Mouse (Mus musculus) lung, postnatal 14 days (tissue): ENCODE measurements around the gene Ccer2.

ENCODE experiments used
- DNase-seq: peaks from one replicate; pipeline ENCODE4 v3.0.0; 2021

Gene Ccer2

DNA sequence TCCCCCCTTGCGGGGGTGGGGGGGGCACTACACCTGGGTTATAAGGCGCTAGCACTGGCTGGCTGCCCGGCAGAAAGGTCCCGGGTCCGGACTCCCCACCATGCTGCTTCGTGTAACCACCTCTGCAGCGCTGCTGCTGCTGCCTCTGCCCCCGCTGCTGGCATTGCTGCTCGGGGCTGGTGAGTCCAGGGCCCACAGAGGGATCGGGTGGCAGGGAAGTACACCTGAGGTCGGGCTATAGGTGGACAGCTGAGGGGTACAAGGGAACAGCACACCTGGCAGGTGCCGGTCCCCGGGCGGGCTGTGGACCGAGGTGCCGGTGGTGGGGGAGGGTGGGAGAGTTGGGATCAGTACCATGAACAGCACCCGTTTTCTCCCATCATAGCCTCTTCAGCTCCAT is at the start of gene Ccer2:
Gene Ccer2 (plus strand): TSS at position 96 of the 400 bp plus-strand sequence.
- no peak for DNase-seq

DNA sequence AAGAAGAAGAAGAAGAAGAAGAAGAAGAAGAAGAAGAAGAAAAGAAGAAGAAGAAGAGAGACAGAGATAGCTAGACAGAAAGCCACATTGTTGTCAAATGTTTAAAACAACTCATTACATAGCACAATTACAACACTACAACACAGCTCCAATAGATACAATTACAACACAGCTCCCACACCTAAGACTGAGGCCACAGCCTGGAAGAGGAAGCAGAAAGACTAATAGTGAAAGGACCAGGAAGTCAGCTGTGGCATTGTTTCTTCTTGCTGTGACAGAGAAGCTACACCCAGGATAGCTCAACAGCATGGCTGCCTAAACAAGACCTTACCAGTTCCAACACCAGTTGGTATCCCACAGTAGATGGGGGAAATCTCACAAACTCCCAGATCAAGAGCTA is 46.5 kb upstream of the Ccer2 start:
- DNase-seq, result no peak

DNA sequence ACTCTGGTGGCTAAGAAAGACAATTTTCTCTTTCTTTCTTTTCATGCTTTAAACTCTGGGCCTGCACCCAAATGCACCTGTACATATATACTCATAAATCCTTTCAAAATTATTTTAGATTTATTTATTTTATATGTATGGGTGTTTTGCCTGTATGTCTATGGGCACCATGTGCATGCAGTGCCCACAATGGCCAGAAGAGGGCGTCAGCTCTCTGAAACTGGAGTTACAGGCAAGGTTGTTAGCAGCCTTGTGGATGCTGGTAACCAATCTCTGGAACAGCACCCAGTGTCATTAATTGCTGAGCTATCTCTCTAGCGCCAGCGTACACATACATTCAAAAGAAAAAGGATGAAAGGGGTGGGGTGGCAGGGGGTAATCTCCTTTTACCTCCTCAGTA is 45.0 kb upstream of the Ccer2 start:
- no peak for DNase-seq

DNA sequence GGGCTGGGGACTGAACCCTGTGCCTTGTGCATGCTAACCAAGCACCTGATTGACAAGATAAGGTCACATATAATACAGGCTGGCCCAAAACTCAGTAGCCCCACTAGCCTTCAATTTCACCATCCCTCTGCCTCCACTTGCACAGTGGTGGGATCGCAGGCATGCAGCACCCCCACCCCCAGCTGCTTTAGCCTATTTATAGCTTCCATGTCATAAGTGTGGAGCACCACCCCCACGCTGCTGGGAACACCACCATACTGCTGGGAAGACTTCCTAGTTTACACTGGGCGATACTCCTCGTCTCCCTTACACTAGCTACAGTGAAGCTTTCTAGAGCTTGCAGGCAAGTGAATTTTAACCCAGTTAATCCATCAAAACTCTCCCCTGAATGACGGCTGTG is 41.3 kb upstream of the Ccer2 start:
- DNase-seq, result no peak

DNA sequence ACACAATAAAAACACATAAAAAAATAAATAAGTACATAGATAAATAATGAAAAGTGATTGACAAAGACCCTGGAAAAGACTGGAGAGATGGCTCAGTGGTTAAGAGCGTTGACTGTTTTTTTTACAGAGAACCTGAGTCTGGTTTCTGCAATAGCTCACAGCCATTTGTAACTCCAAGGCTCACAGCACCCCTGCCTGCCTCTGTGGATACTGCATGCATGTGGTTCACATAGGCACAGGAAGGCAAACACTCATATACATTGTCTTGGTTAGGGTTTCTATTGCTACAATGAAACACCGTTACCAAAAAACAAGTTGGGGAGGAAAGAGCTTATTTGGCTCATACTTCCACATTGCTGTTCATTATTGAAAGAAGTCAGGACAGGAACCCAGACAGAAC is 40.4 kb upstream of the Ccer2 start:
- no peak for DNase-seq

DNA sequence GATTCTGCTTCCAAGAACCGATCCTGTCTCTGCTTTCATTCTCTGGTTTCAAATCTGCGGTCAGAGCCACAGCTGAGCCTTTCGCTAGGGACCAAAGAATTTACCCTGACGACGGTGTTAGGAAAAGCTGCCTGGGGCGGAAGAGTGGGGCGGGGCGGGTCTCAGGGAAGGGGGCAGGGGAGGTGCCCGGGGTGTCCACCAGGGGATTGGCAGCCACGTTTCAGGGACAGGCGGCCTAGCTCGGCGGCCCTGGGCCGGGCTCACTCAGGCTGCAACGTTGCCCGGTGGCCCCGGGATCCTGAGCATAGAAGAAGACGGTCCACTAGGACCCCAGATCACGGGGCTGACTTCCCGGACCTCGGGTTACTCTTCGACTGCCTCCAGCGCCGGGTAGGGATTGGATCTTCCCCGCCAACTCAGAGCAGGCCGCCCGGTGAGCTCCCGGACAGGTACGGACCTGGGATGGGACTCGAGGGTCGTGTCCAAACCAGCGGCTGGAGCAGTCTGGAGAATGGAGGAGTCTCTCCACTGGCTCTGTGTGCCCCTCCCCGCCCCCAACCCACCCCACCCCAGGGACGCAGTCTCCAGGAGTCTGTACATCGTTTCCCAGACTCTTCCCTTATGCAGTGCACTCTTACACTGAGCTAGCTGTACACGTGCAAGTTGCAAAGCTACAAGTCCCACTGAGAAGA is 39.2 kb upstream of the Ccer2 start, which contains the start of gene Fbxo17:
Gene Fbxo17 (plus strand): TSS at position 215 of the 692 bp plus-strand sequence.
- peak; percentile 67 for DNase-seq

DNA sequence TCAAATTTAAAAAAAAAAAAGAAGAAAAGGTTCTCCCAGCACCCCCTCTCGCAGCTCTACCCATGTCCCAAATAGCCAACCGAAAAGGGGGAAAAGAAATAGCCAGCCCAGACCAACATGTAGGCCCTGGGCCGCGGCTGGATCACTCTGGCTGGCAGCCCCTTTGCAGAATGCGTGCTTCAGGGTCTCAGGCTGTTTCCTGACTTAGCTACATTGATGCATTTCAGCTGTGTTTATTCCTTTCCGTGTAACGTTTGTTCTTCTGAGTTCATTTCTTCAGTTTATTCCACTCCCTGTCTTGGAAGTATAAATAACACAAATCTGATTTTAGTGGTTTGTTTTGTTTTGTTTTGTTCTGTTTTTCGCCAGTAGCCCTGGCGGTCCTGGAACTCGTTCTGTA is 38.2 kb upstream of the Ccer2 start:
- DNase-seq, result no peak

DNA sequence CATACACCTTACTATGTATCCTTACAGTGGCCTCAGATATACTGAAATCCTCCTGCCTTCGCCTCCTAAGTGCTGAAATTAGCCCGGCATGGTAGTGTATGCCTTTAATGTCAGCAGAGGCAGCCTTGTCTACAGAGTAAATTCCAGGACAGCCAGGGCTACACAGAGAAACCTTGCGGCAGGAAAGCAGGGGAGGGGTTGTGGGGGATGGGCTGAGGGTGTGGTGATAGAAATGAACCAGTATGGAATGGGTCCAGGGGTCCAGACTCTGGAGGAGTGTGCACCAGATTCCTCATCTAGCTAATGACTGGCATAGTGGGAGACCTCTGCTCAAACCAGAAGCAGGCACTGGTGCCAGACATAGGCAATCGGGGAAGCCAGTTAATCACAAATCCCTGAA is 36.8 kb upstream of the Ccer2 start:
- DNase-seq, result no peak

DNA sequence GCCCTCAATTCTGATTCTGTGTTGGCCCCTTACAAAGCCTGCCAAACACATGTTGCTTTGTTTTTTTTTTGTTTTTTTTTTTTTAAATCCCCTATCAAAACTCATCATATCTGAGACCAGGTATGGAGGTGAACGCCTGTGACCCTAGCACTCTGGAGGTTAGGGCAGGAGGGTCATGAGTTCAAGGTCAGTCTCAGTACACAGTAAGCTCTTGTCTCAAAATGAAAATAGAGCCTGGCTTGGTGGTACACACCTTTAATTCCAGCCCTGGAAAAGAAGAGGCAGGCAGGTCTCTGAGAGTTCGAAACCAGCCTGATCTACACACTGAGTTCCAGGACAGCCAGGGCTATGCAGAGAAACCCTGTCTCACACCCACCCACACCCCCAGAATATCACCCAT is 36.3 kb upstream of the Ccer2 start:
- DNase-seq, result no peak

DNA sequence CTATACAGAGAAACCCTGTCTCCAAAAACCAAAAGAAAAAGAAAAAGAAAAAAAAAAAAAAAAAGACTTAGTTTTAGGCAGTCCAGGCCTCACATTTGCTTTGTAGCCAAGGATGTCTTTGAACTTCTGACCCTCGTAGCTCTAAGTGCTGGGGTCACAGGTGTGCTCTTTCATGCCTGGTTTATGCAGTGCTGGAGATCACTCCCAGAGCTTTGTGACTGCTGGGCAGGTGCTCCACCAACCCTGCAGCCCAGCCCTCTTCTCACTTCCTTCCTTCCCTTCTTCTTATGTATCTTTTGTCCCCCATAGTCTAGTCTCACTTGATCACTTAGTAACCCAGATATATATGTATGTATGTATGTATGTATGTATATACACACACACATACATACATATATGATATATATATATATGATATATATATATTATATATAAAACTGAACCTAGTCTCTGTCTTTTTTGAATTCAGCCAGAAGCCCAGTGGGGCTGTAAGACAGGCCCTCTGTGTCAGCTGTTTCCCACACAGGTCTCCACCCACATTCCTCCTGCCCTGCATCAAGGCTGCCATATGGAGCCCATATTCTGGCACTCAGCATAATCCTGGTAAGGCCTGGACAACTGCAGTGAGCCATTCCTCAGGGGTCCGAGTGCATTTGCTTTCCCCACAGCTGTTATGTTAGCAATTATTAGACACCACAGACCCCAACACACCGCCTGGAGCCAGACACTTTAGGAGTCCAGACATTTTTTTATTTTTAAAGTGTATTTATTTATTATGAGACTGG is 35.0 kb upstream of the Ccer2 start:
- no peak for DNase-seq

DNA sequence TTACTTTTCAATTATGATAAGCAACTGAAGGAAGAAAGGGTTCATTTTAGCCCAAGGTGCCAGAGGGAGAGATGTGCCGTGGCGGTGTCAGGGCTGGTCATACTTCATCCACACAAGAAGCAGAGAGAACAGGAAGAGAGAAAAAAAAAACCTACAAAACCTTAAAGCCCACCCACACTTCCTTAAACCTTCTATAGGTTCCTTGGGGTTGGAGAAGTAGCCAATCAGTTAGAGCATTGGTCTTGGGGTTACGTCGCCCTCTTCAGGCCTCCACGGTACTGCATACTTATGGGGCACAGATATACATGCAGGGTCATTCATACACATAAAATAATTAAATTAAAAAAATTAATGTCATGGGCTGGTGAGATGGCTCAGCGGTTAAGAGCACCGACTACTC is 33.9 kb upstream of the Ccer2 start:
- DNase-seq, result no peak

DNA sequence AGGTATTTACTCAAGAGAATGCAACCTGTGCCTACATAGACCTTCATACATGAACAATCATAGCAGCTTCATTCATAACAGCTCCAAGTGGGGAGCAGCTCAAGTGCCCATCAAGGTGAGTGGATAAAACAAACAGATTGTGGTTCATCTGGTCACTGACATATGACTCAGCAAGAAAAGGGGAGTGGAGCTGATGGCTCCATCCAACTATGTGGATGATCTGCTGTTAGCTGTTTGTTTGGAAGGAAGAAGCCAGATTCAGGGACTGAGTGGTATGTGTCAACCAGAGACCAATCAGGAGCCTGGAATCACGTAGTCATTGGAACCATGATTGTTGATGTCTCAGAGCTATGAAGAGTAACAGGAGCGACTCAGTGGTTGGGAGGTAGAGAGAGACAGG is 31.4 kb upstream of the Ccer2 start:
- DNase-seq, result no peak

DNA sequence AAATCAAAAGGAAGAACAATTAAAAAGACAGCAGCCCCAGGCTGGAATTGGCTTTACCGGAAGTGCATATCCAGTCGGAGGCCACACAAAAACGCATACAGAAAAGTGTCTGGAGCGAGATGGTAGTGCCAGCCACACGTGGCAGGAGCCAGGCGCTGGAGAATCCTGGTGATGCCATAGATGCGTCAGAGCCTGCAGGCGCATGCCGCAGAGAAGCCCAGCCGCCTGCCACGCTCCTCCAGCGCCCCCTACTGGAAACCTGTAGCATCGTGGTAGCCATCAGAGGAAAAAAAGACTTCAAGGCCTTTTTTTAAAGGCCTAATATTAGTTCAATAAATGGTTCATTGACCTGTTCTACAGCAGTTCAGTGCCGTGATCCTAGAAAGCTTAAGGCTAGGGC is 29.4 kb upstream of the Ccer2 start:
- peak; percentile 85 for DNase-seq

DNA sequence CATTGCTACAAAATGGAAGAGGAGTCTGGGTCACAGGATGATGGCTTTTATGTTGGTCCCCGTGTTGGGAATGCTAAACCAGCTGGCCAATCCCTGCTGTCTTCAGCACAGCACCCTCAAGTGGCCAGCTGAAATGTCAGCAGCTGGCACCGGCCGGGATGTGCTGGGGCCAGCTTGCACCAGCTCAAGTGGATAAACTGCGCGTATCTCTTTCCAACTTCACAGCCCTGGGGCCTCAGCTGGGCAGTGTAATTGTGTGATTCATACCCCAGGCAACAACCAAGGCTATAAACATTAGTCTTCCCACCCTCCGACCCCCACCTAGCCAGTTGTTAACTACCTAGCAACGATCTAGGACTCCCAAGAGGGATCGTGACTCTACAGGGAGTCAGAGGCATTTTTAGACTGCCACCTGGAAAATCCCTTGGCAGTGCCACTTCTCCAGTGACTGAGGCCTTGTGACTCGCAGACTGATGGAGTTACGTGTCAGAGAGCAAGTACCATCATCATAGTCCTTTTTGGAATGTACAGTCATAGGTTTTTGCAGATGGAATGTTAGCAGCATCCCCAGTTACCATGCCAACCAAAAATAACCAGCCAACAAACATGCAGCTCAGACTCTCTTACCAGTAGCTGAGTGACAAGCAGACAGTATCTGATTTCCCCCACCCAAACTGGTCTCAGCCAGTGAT is 28.2 kb upstream of the Ccer2 start:
- no peak for DNase-seq

DNA sequence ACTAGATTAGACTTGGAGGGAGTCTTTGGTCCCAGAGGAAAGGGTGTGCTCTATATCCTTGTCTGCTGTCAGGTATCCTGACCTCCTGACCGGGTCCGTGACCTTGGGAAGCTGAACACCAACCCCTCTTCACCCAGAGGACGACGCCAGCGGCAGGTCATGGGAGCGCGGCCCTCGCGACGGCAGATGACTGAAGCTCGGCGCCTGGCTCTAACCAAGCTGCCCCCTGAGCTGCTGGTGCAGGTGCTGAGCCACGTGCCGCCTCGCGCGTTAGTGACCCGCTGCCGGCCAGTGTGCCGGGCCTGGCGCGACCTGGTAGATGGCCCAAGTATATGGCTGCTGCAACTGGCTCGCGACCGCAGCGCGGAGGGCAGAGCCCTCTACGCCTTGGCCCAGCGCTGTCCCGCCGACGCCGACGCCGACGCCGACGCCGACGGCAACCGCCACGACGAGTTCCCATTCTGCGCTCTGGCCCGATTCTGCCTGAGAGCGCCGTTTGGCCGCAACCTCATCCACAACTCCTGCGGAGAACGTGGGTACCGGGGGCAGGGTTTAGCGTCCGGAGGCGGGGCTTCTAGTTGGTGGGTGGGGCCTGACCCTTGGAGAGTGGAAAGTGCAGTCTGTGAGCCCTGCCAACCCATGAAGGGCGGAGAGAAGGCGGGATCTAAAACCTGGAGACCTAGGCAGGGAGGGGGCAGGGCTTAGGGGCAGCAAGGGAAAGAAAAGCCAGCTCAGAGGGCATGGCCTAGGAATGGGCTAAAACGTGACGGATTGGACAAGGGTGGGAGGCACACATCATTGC is 23.4 kb upstream of the Ccer2 start:
- peak; percentile 85 for DNase-seq

DNA sequence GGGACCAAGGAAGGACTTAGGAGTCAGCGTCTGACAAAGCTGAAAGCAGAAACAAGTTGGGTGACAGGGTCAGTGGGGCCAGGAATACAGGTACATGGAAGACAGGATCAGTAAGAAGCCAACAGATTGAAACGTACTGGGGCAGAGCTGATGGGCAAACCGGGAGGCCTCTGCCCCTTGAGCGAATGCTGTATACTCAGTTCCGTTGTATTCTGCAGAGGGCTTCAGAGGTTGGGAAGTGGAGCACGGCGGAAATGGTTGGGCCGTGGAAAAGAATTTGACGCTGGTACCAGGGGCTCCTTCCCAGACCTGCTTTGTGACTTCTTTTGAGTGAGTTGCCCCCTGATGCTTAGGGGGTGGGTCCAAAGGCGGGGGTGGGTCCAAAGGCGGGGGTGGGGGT is 22.8 kb upstream of the Ccer2 start:
- DNase-seq, result no peak

DNA sequence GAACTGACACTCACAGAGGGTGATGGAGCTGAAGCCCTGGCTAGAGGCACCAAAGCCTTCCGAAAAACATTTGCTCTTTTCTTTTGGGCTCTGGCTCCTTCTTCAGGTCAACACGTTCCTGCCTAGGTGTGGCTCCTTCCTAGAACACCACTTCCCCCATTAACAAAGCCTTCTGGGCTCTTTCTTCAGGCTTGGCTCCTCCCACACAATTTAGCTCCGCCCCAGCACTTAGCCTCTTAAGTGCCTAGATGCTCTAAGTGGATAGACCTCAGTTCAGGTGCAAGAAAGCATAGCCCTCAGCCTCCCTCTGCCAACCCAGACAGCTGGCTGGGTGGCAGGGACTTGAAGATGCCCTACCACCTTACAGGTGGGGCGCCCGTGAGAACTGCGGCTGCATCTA is 20.3 kb upstream of the Ccer2 start:
- DNase-seq, result peak; percentile 24

DNA sequence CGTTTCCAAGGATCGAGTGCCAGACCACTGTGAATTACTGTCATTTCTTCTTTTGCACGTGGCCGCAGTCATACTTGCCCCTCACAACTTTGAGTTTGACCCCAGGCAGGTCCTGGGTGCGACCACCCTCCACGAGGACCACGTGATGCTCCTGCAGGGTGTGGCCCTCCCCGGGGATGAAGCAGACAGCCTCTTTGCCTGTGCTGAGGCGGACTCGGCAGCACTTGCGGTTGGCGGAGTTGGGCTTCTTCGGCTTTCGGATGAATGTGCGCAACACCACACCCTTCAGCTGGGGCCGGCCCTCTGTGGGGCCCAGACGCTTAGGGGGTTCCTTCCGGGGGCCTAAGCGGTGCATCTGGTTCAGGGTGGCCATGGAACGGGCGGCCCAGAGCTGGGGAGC is 16.1 kb upstream of the Ccer2 start:
- no peak for DNase-seq

DNA sequence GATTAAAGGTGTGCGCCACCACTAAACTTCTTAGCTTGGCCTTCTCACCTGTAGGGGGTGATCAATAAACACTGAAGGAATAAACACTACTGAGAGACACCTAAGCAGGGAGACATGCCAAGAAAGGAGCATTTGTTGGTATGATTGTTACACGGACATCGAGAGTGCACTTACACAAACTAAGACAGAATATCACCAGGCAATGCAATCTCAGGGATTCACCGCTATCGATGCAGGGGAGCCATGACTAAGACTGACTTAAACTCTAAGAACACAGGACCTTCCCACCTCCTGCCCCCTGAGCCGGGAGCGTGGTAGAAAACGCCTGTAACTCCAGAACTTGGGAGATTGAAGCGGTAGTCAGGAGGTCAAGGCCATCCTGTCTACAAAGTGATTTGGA is 15.0 kb upstream of the Ccer2 start:
- DNase-seq, result no peak

DNA sequence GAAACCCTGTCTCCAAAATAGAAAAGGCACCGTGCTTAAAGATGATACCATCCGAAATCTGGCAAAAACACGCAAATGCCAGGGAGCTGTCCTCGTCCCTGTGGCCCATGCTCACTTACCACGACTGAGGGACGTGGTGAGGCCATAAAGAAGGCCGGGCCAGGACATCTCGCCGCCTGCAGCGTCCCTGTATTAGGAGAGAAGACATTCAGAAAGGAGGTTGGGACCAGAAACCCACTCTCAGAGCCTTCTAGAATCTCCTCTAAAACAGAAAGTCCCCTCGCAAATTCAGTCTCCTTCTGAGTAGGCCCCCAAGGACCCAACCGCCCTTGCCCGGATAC is 14.6 kb upstream of the Ccer2 start:
- DNase-seq, result no peak

DNA sequence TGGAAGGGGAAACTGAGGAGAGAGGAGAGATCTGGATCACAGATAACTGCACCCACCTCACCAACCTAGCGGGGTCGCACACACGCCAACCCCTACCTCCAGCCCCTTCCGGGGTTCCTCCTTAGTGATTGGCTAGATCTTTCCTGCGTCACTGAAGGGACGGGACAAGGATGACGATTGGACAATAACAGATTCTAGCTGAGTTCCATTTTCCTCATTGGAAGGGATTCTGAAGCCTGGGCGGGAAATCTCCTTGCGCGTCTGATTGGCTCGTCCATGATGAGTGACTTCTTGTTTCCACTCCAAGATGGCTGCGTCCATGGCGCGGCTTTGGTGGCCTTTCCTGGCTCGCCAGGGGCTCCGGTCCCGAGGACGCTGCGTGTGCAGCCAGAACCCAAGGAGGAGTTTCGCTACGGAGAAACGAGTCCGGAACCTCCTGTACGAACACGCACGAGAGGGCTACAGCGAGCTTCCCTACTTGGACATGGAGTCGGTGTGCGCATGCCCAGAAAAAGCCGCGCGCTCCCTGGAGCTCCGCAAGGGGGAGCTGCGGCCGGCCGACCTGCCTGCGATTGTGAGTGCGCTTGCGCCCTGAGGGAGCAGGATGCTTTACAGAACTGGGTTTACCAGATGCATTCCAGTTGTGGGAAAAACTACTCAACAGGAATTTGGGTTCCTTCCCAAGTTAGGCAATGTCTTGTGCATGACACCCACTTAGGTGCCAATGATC is 14.1 kb upstream of the Ccer2 start, which contains the start of the genes Mrps12 and Sars2:
Gene Mrps12 (minus strand): TSS at position 112 of the 730 bp plus-strand sequence.
Gene Sars2 (plus strand): TSS at position 284 of the 730 bp plus-strand sequence.
- DNase-seq, result peak; percentile 94

DNA sequence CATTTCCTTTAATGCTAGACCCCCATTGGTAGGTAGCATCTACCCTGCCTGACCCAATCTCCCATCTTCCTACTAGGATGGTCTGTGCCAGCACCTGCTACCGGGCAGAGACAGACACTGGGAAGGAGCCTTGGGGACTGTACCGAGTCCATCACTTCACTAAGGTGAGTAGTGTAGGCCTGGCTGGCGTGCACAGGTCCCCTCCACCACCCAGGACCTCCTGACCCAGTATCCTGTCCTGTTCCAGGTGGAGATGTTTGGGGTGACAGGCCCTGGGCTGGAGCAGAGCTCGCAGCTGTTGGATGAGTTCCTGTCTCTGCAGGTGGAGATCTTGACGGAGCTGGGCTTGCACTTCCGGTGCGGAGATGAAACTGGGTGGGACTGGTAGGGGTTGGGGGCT is 6.0 kb upstream of the Ccer2 start:
- no peak for DNase-seq
